Mouse (Mus musculus) stomach, postnatal 0 days (tissue): ENCODE results near the gene 2610507B11Rik.

ENCODE experiments used
- CTCF ChIP-seq: IDR thresholded peaks from 2 replicates; pipeline ENCODE4 v1.5.1; 2016; ENCODE audit warnings: antibody characterized with exemption, low read depth, mild to moderate bottlenecking, moderate library complexity
- EP300 ChIP-seq: optimal IDR thresholded peaks from 2 replicates; pipeline ENCODE3; 2016; ENCODE audit warnings: antibody characterized with exemption

DNA sequence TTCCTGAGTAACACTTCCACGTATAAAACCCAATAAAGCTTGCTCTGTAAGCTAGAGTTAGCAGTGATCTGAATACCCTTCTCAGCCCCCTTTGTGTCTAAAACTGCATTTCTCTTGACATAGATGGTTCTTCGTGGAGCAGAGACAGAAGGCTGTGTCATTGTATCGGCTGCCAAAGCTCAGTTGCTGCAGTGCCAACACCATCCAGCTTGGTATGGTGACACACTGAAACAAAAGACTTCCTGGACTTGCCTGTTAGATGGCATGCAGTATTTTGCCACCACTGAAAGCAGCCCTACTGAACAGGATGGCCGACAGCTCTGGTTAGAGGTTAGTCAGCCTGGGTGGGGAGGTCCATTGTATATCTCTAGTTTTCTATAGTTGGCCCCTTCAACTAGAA lies 18.0 kb downstream of the 2610507B11Rik start:
- TF ChIP-seq CTCF (no peak), EP300 (no peak)
